Mouse (Mus musculus): ENCODE results near the gene Dus1l.
"Not testable (repeated sequence)": the region's sequence is repeated elsewhere in the genome, so short reads cannot be mapped to it uniquely, and the experiment has no call there.

Gene Dus1l

GRCm38 (mm10) chr11:120795756-120796613, at the start of gene Dus1l:
Gene Dus1l (minus strand): TSS chr11:120796403.
- DNase-seq (ENCODE audit: low read depth), result peak; percentile 98

- DNase-seq (ENCODE audit: low read depth), result no peak
Observed at GRCm38 (mm10) chr11:120844329-120844728, 48.1 kb upstream of the Dus1l start.

- no peak for DNase-seq (ENCODE audit: low read depth)
Observed at GRCm38 (mm10) chr11:120833555-120834280, 37.5 kb upstream of the Dus1l start.

DNA sequence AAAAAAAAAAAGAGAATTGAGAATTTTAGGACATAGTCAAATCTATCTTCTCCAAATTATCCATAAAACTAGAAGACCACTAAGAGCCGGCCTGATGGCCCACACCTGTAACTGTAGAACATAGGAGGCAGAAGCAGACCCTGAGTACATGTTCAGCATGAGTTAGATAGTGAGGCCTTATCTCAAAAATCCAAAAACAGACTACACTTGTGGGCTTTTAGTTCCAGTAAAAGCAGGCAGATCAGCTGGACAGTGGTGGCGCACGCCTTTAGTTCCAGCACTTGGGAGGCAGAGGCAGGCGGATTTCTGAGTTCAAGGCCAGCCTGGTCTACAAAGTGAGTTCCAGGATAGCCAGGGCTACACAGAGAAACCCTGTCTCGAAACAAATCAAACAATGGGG, 36.8 kb upstream of the Dus1l start:
- DNase-seq (ENCODE audit: low read depth), result not testable (repeated sequence)

GRCm38 (mm10) chr11:120831659-120832440, 35.6 kb upstream of the Dus1l start:
- DNase-seq (ENCODE audit: low read depth), result no peak

- no peak for DNase-seq (ENCODE audit: low read depth)
Observed at GRCm38 (mm10) chr11:120830686-120831085, 34.5 kb upstream of the Dus1l start.

- DNase-seq (ENCODE audit: low read depth), result no peak
Observed at GRCm38 (mm10) chr11:120829757-120830532, 33.7 kb upstream of the Dus1l start.

DNA sequence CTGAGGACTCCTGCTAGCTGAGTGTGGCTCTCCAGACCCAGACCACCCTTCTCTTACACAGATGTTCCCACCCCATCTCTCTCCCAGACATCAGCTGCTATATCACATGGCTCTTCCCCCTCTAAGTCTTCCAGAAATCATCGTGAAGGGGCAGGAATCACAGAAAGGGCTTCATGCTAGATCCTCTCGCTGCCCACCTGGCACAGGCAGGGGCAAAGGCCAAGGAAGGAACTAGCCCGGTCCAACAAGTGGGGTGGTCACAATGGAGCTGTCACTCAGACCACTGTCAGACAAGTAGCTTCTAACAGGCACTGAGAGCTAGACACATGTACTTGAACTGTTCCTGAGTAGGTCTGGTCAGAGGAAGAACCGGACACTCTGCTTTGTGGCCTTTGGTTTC, 32.2 kb upstream of the Dus1l start:
- no peak for DNase-seq (ENCODE audit: low read depth)

GRCm38 (mm10) chr11:120826016-120826953, 30.1 kb upstream of the Dus1l start:
- DNase-seq (ENCODE audit: low read depth), result no peak

GRCm38 (mm10) chr11:120825289-120825863, 29.2 kb upstream of the Dus1l start:
- peak; percentile 67 for DNase-seq (ENCODE audit: low read depth)

- DNase-seq (ENCODE audit: low read depth), result no peak
Observed at GRCm38 (mm10) chr11:120824787-120825288, 28.6 kb upstream of the Dus1l start.

GRCm38 (mm10) chr11:120823956-120824786, 28.0 kb upstream of the Dus1l start, which contains the start of gene Fasn:
Gene Fasn (minus strand): TSS chr11:120824547.
- peak; percentile 96 for DNase-seq (ENCODE audit: low read depth)

- no peak for DNase-seq (ENCODE audit: low read depth)
Observed at GRCm38 (mm10) chr11:120823551-120823947, 27.3 kb upstream of the Dus1l start.

- peak; percentile 37 for DNase-seq (ENCODE audit: low read depth)
Observed at GRCm38 (mm10) chr11:120822831-120823550, 26.8 kb upstream of the Dus1l start.

DNA sequence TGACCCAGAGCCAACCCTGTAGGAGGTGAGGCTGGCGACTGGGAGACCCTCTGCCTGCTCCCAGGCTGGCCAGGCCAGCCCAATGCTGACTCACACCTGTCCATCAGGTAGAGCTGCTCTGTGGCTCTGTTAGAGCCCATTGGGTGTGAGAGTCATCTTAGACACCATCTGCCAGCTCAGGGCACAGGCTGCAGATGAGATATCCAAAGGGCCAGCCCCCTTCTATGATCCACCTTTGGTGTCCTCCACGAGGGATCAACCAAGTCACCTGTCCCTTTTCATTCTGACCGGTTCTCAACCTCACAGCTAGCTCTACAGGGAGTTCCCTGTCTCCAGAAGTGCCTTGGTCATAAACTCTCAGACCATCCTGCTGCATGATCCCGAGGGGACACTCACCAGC, 26.1 kb upstream of the Dus1l start:
- DNase-seq (ENCODE audit: low read depth), result no peak

- DNase-seq (ENCODE audit: low read depth), result no peak
Observed at GRCm38 (mm10) chr11:120821076-120821922, 25.1 kb upstream of the Dus1l start.

GRCm38 (mm10) chr11:120820546-120820945, 24.3 kb upstream of the Dus1l start:
- DNase-seq (ENCODE audit: low read depth), result no peak
